Mouse (Mus musculus) effector memory CD4-positive, alpha-beta T cell, adult 7 months (primary cell): ENCODE results near the gene Prcc. TPM values are rescaled to one million over a fixed set of nuclear protein-coding genes. Genes with fewer than 3 reads are reported as not detected.

Source experiments
- polyA plus RNA-seq: library from polyadenylated mRNA; unstranded; fragments of 100-300 nt; shearing (Covaris generic); gene quantifications from one replicate; pipeline ENCODE4 v1.2.1, GENCODE M21; 2017

The Prcc gene
- 11.7 TPM for polyA plus RNA-seq

GRCm38 (mm10) chr3:87885281-87886003 is at the start of gene Prcc:
Gene Prcc, minus strand, starts transcription at chr3:87885608.

GRCm38 (mm10) chr3:87930078-87930795 is 44.8 kb upstream of the Prcc start, which contains the start of the genes Isg20l2 and Rrnad1:
Gene Isg20l2, plus strand, starts transcription at chr3:87930314.
Gene Rrnad1, minus strand, starts transcription at chr3:87930717.

GRCm38 (mm10) chr3:87919336-87920108 is 34.1 kb upstream of the Prcc start, which contains the start of gene Mrpl24:
Gene Mrpl24, plus strand, starts transcription at chr3:87919506.

GRCm38 (mm10) chr3:87905880-87906485 is 20.6 kb upstream of the Prcc start, which contains the start of gene Hdgf:
Gene Hdgf, plus strand, starts transcription at chr3:87906321.

GRCm38 (mm10) chr3:87846650-87847110 is 38.7 kb downstream of the Prcc start, which contains the start of gene Sh2d2a:
Gene Sh2d2a, plus strand, starts transcription at chr3:87846755.

GRCm38 (mm10) chr3:87824206-87824605 is 61.2 kb downstream of the Prcc start, which contains the start of gene Pear1:
Gene Pear1, minus strand, starts transcription at chr3:87824306.

Other genes starting within 250 kb of the Prcc start
- gene Lrrc71, start 137.0 kb downstream of the Prcc start, polyA plus RNA-seq = not detected
- not detected for gene Ntrk1, start 90.4 kb downstream of the Prcc start, polyA plus RNA-seq
- 0.37 TPM for gene Insrr, start 88.7 kb downstream of the Prcc start, polyA plus RNA-seq
- gene Pear1, start 61.3 kb downstream of the Prcc start, polyA plus RNA-seq = 32.0 TPM
- gene Sh2d2a, start 38.9 kb downstream of the Prcc start, polyA plus RNA-seq = 505 TPM
- 142 TPM for gene Hdgf, start 20.7 kb upstream of the Prcc start, polyA plus RNA-seq
- 136 TPM for gene Mrpl24, start 33.9 kb upstream of the Prcc start, polyA plus RNA-seq
- 31.6 TPM for gene Isg20l2, start 44.7 kb upstream of the Prcc start, polyA plus RNA-seq
- 17.3 TPM for gene Rrnad1, start 45.1 kb upstream of the Prcc start, polyA plus RNA-seq
- not detected for gene Crabp2, start 63.1 kb upstream of the Prcc start, polyA plus RNA-seq
- 0.37 TPM for gene Nes, start 85.5 kb upstream of the Prcc start, polyA plus RNA-seq
- not detected for gene Bcan, start 114.6 kb upstream of the Prcc start, polyA plus RNA-seq
- not detected for gene Hapln2, start 142.0 kb upstream of the Prcc start, polyA plus RNA-seq
- 12.0 TPM for gene Gpatch4, start 157.5 kb upstream of the Prcc start, polyA plus RNA-seq
- gene Naxe, start 172.9 kb upstream of the Prcc start, polyA plus RNA-seq = 47.5 TPM
- not detected for gene Ttc24, start 192.7 kb upstream of the Prcc start, polyA plus RNA-seq
- gene Iqgap3, start 196.4 kb upstream of the Prcc start, polyA plus RNA-seq = 0.30 TPM